Mouse (Mus musculus): ENCODE measurements around the gene Trh. TPM values are rescaled to one million over a fixed set of nuclear protein-coding genes. Genes with fewer than 3 reads are reported as not detected.

Gene Trh
- total RNA-seq (2014; rRNA removed) = not detected in 2 replicates
- polyA plus RNA-seq (2012; rRNA removed) = not detected in 2 replicates

DNA sequence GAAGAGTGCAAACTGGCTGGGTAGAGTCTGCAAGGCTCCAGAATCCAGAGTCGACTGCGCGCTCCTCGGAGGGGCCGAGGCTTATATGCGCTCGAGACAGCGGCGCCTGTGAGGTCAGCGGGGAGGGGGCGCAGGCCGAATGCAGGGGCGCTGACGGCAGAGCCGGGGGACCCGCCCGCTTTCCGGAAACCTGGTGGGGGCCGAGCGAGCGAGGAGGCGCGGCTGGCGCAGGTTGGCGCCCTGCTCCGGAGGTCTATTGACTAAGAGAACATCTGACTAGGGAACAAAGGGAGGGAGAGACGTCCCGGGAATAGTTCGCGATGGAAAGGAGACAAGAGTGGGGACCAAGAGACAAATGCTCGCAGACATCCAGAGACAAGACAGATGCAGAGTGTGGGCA lies at the start of gene Trh:
Gene Trh (minus strand): TSS at position 60 of the 400 bp plus-strand sequence.
- no peak for TF ChIP-seq POLR2A (IDR thresholded peaks at IDR 0.05; ENCODE audit: extremely low read depth, insufficient read depth, low read length)
- no peak for TF ChIP-seq CTCF (IDR thresholded peaks at IDR 0.05; ENCODE audit: low read depth, low read length)
- no peak within 1 kb of the TSS for H3K4me3 ChIP-seq (ENCODE audit: insufficient read depth, low read depth, low read length)
- H3K27ac ChIP-seq (replicated peaks; ENCODE audit: insufficient read depth, low read depth, low read length) = no peak within 1 kb of the TSS
- no peak for DNase-seq (ENCODE audit: extremely low read depth, low read depth, low spot score)
- H3K27me3 ChIP-seq (ENCODE audit: control insufficient read depth, insufficient read depth, low read length) = peaks cover 6% of the 10 kb centered on the region; the same call in 1 of the 2 replicates
- 3% methylated on average over 31 of the region's 31 CpGs for WGBS
- no peaks in the 10 kb centered on the region for H3K79me2 ChIP-seq (ENCODE audit: control insufficient read depth, insufficient read depth, low read length)
- H3K4me1 ChIP-seq (ENCODE audit: control insufficient read depth, insufficient read depth, low read length) = no peaks in the 10 kb centered on the region
- H3K9ac ChIP-seq (ENCODE audit: low read depth, low read length) = no peak within 1 kb of the TSS
- no peaks in the 10 kb centered on the region for H3K36me3 ChIP-seq (ENCODE audit: control insufficient read depth, insufficient read depth, low read length)

DNA sequence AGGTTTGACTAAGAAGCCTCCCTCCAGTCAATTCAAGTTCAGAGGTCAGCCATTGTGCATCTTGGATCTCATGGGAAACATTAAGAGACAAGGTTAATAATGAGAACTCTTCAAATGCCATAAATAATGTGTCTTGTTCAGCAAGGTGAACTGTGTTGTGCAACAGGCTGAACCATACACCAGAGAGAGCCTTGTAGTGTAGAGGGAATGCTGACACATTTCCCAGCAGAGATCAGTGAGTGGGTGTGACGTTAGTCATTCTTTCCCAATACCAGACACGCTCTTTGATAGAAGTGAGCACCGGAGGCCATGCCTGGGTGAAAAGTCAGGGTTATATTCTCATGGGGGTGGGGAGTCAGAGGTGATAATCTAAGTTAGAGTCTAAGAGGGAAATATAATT lies 46.4 kb upstream of the Trh start:
- WGBS = 14% methylated on average over 3 of the region's 3 CpGs
- H3K4me3 ChIP-seq (ENCODE audit: insufficient read depth, low read depth, low read length) = no peak overlapping the region
- no peaks in the 10 kb centered on the region for H3K4me1 ChIP-seq (ENCODE audit: control insufficient read depth, insufficient read depth, low read length)
- no peak overlapping the region for H3K9ac ChIP-seq (ENCODE audit: low read depth, low read length)
- no peak for TF ChIP-seq POLR2A (IDR thresholded peaks at IDR 0.05; ENCODE audit: extremely low read depth, insufficient read depth, low read length)
- TF ChIP-seq CTCF (IDR thresholded peaks at IDR 0.05; ENCODE audit: low read depth, low read length) = no peak
- no peak overlapping the region for H3K27ac ChIP-seq (replicated peaks; ENCODE audit: insufficient read depth, low read depth, low read length)
- no peaks in the 10 kb centered on the region for H3K79me2 ChIP-seq (ENCODE audit: control insufficient read depth, insufficient read depth, low read length)
- no peaks in the 10 kb centered on the region for H3K27me3 ChIP-seq (ENCODE audit: control insufficient read depth, insufficient read depth, low read length)
- no peaks in the 10 kb centered on the region for H3K36me3 ChIP-seq (ENCODE audit: control insufficient read depth, insufficient read depth, low read length)
- DNase-seq (ENCODE audit: extremely low read depth, low read depth, low spot score) = no peak

- H3K27ac ChIP-seq (replicated peaks; ENCODE audit: insufficient read depth, low read depth, low read length) = no peak overlapping the region
- no peaks in the 10 kb centered on the region for H3K27me3 ChIP-seq (ENCODE audit: control insufficient read depth, insufficient read depth, low read length)
- WGBS = 42% methylated on average over 4 of the region's 4 CpGs
- H3K4me1 ChIP-seq (ENCODE audit: control insufficient read depth, insufficient read depth, low read length) = no peaks in the 10 kb centered on the region
- H3K36me3 ChIP-seq (ENCODE audit: control insufficient read depth, insufficient read depth, low read length) = no peaks in the 10 kb centered on the region
- no peak overlapping the region for H3K4me3 ChIP-seq (ENCODE audit: insufficient read depth, low read depth, low read length)
- H3K9ac ChIP-seq (ENCODE audit: low read depth, low read length) = no peak overlapping the region
- H3K79me2 ChIP-seq (ENCODE audit: control insufficient read depth, insufficient read depth, low read length) = no peaks in the 10 kb centered on the region
- TF ChIP-seq POLR2A (IDR thresholded peaks at IDR 0.05; ENCODE audit: extremely low read depth, insufficient read depth, low read length) (no peak), CTCF (IDR thresholded peaks at IDR 0.05; ENCODE audit: low read depth, low read length) (no peak)
- peak; percentile 17 for DNase-seq (ENCODE audit: extremely low read depth, low read depth, low spot score)
These were observed 42.4 kb upstream of the Trh start for GRCm38 (mm10) chr6:92286889-92287288.

DNA sequence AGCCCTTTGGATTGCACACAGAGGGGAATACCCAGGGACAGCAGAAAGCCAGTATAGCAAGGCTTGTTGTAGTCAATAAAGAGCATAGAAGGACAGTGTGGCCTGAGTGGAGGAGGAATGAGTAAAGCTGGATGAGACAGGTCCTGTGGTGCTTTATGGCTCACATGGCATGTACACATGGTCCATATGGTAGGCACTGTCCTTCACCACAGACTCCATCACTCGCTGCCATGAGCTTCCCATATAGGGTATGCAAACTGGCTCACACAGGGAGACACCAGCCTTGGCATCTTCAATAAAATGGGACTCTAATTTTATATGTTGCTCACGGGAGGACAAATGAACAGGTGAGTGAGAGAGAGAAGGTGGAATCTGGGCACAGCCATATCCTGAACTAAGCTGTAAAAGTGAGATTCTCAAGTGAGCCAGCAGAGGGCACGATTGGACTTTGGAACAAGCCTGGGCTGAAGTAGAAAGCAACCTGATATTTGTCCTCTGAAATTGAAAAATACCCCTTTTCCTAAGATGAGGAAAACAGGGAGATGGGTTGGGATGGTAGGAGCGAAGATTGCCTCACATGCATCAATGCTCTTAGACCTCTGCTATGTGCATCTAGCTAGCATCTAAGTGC lies 41.9 kb upstream of the Trh start:
- DNase-seq (ENCODE audit: extremely low read depth, low read depth, low spot score) = peak; percentile 30
- Histone ChIP-seq H3K79me2 (ENCODE audit: control insufficient read depth, insufficient read depth, low read length) (no peaks in the 10 kb centered on the region), H3K27me3 (ENCODE audit: control insufficient read depth, insufficient read depth, low read length) (no peaks in the 10 kb centered on the region), H3K4me3 (ENCODE audit: insufficient read depth, low read depth, low read length) (no peak overlapping the region), H3K9ac (ENCODE audit: low read depth, low read length) (no peak overlapping the region), H3K36me3 (ENCODE audit: control insufficient read depth, insufficient read depth, low read length) (no peaks in the 10 kb centered on the region), H3K4me1 (ENCODE audit: control insufficient read depth, insufficient read depth, low read length) (no peaks in the 10 kb centered on the region), H3K27ac (replicated peaks; ENCODE audit: insufficient read depth, low read depth, low read length) (no peak overlapping the region)
- WGBS = 28% methylated on average over 4 of the region's 4 CpGs
- TF ChIP-seq CTCF (IDR thresholded peaks at IDR 0.05; ENCODE audit: low read depth, low read length) (peak; percentile 57), POLR2A (IDR thresholded peaks at IDR 0.05; ENCODE audit: extremely low read depth, insufficient read depth, low read length) (no peak)

DNA sequence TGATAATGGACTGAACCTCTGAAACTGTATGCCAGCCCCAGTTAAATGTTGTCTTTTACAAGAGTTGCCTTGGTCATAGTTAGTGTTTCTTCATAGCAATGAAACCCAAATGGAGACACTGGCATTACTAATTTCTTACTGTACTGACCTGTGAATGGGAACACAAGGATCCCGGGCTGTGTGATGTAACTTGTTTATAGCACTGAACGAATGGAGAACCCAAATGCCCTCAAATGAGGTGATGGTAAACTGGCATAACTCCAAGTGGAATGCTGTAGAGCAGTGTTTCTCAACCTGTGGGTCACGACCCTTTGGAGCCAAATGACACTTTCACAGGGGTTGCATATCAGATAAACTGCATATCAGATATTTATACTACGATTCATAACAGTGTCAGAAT lies 41.1 kb upstream of the Trh start:
- TF ChIP-seq POLR2A (IDR thresholded peaks at IDR 0.05; ENCODE audit: extremely low read depth, insufficient read depth, low read length) (no peak), CTCF (IDR thresholded peaks at IDR 0.05; ENCODE audit: low read depth, low read length) (no peak)
- WGBS = 16% methylated on average over 4 of the region's 4 CpGs
- H3K27ac ChIP-seq (replicated peaks; ENCODE audit: insufficient read depth, low read depth, low read length) = no peak overlapping the region
- no peak overlapping the region for H3K4me3 ChIP-seq (ENCODE audit: insufficient read depth, low read depth, low read length)
- peak; percentile 47 for DNase-seq (ENCODE audit: extremely low read depth, low read depth, low spot score)
- no peaks in the 10 kb centered on the region for H3K36me3 ChIP-seq (ENCODE audit: control insufficient read depth, insufficient read depth, low read length)
- no peaks in the 10 kb centered on the region for H3K79me2 ChIP-seq (ENCODE audit: control insufficient read depth, insufficient read depth, low read length)
- H3K4me1 ChIP-seq (ENCODE audit: control insufficient read depth, insufficient read depth, low read length) = no peaks in the 10 kb centered on the region
- no peaks in the 10 kb centered on the region for H3K27me3 ChIP-seq (ENCODE audit: control insufficient read depth, insufficient read depth, low read length)
- H3K9ac ChIP-seq (ENCODE audit: low read depth, low read length) = no peak overlapping the region

- 73% methylated on average over 1 of the region's 1 CpGs for WGBS
- Histone ChIP-seq H3K4me1 (ENCODE audit: control insufficient read depth, insufficient read depth, low read length) (no peaks in the 10 kb centered on the region), H3K9ac (ENCODE audit: low read depth, low read length) (no peak overlapping the region), H3K27me3 (ENCODE audit: control insufficient read depth, insufficient read depth, low read length) (no peaks in the 10 kb centered on the region), H3K79me2 (ENCODE audit: control insufficient read depth, insufficient read depth, low read length) (no peaks in the 10 kb centered on the region), H3K36me3 (ENCODE audit: control insufficient read depth, insufficient read depth, low read length) (no peaks in the 10 kb centered on the region), H3K4me3 (ENCODE audit: insufficient read depth, low read depth, low read length) (no peak overlapping the region), H3K27ac (replicated peaks; ENCODE audit: insufficient read depth, low read depth, low read length) (no peak overlapping the region)
- TF ChIP-seq CTCF (IDR thresholded peaks at IDR 0.05; ENCODE audit: low read depth, low read length) = no peak
- TF ChIP-seq POLR2A (IDR thresholded peaks at IDR 0.05; ENCODE audit: extremely low read depth, insufficient read depth, low read length) = no peak
- no peak for DNase-seq (ENCODE audit: extremely low read depth, low read depth, low spot score)
These were observed 32.7 kb upstream of the Trh start for GRCm38 (mm10) chr6:92277179-92277578.
